Mouse (Mus musculus) ES-E14 (cell line): ENCODE measurements around the gene Ccdc66. TPM values are rescaled to one million over a fixed set of nuclear protein-coding genes. Genes with fewer than 3 reads are reported as not detected.

Experiments used
- DNase-seq: peaks from one replicate; pipeline ENCODE4 v3.0.0-alpha.2; 2013; ENCODE audit warnings: low read depth, low spot score
- H3K27ac ChIP-seq: 2 replicates; pipeline ENCODE4 v1.5.1; 2012; ENCODE audit warnings: low read depth, mild to moderate bottlenecking, low read length, moderate library complexity, mixed read lengths; ENCODE audit not compliant: poor library complexity, insufficient read depth, severe bottlenecking
- H3K36me3 ChIP-seq: 2 replicates; pipeline ENCODE4 v1.6.1; 2012; ENCODE audit warnings: mild to moderate bottlenecking, low read length, moderate library complexity, mixed read lengths; ENCODE audit not compliant: control insufficient read depth, poor library complexity, insufficient read depth, severe bottlenecking
- H3K4me1 ChIP-seq, 2 experiments: fragments of 150-350 bp in 1 of 2; sonication (generic) in 1 of 2; 2 replicates each; pipeline ENCODE4 v1.6.1; 2012; ENCODE audit warnings: low read length in 2 of 2, mild to moderate bottlenecking in 1 of 2, mixed read lengths in 1 of 2; ENCODE audit not compliant: control insufficient read depth in 2 of 2, insufficient read depth in 2 of 2, poor library complexity in 1 of 2
- H3K4me3 ChIP-seq, 2 experiments: fragments of 150-350 bp in 1 of 2; sonication (generic) in 1 of 2; 2 replicates each; pipeline ENCODE4 v1.5.1; 2012; ENCODE audit warnings: low read length in 2 of 2, low read depth in 1 of 2, mild to moderate bottlenecking in 1 of 2, mixed read lengths in 1 of 2; ENCODE audit not compliant: insufficient read depth in 1 of 2, poor library complexity in 1 of 2, severe bottlenecking in 1 of 2
- H3K9ac ChIP-seq: 2 replicates; pipeline ENCODE4 v1.6.1; 2012; ENCODE audit warnings: low read depth, mild to moderate bottlenecking, low read length, mixed read lengths; ENCODE audit not compliant: poor library complexity, insufficient read depth, severe bottlenecking
- H3K9me3 ChIP-seq: fragments of 150-350 bp; sonication (generic); 2 replicates; pipeline ENCODE4 v1.6.1; 2012; ENCODE audit warnings: low read depth, mild to moderate bottlenecking, low read length; ENCODE audit not compliant: control insufficient read depth, insufficient read depth
- CHD2 ChIP-seq: IDR thresholded peaks from 2 replicates; pipeline ENCODE4 v1.6.1; 2014; ENCODE audit warnings: mild to moderate bottlenecking, low read depth, low read length, inconsistent platforms
- HCFC1 ChIP-seq: IDR thresholded peaks from 2 replicates; pipeline ENCODE4 v1.6.1; 2012; ENCODE audit warnings: low read length, inconsistent platforms, borderline replicate concordance; ENCODE audit not compliant: insufficient read depth
- MAFK ChIP-seq: IDR thresholded peaks from 2 replicates; pipeline ENCODE4 v1.6.1; 2014; ENCODE audit warnings: mild to moderate bottlenecking, low read depth, low read length, inconsistent platforms; ENCODE audit not compliant: insufficient read depth
- ZC3H11A ChIP-seq: IDR thresholded peaks from 2 replicates; pipeline ENCODE4 v1.6.1; 2012; ENCODE audit warnings: low read depth, mild to moderate bottlenecking, inconsistent platforms, low read length, borderline replicate concordance
- ZNF384 ChIP-seq: IDR thresholded peaks from 2 replicates; pipeline ENCODE4 v1.6.1; 2012; ENCODE audit warnings: low read depth, low read length, inconsistent platforms
- in situ Hi-C, 2 experiments: fragments of 600-800 bp; cut with MboI; formaldehyde crosslinking; loops; one replicate each; pipeline ENCODE4 v1.15.1; 2025; ENCODE audit warnings: low sequenced_read_pairs in 2 of 2, inconsistent platforms in 1 of 2; ENCODE audit not compliant: unreplicated experiment in 2 of 2
- total RNA-seq: library from RNA; depleted of rRNA; stranded (reverse); fragments of 300-350 nt; gene quantifications from 2 replicates; pipeline ENCODE4 v1.2.3, GENCODE M21; 2012

Gene Ccdc66
- total RNA-seq, 1 experiment = 12.7 TPM

GRCm38 (mm10) chr14:27508644-27509301 lies 513 bp upstream of the Ccdc66 start:
- Histone ChIP-seq H3K27ac (no peak overlapping the region), H3K36me3 (no peaks in the 10 kb centered on the region), H3K9me3 (no peaks in the 10 kb centered on the region), H3K4me1 (no peaks in the 10 kb centered on the region; a peak in 2 of 4 replicates), H3K9ac (peak overlapping the region; percentile 54), H3K4me3 (peak overlapping the region; percentile 87 to 95)
- TF ChIP-seq CHD2 (no peak), HCFC1 (no peak), ZNF384 (no peak), MAFK (no peak), ZC3H11A (no peak)
- no peak for DNase-seq
- in situ Hi-C loops = no loop called here

- Histone ChIP-seq H3K36me3 (peaks cover 9% of the 10 kb centered on the region), H3K27ac (no peak overlapping the region), H3K4me1 (peaks cover 0 to 2% of the 10 kb centered on the region in 2 experiments; a peak in 1 of 4 replicates), H3K9me3 (no peaks in the 10 kb centered on the region), H3K4me3 (no peak overlapping the region), H3K9ac (no peak overlapping the region)
- in situ Hi-C loops = no loop called here
- no peak for DNase-seq
- no peak for TF ChIP-seq HCFC1
- TF ChIP-seq ZNF384 = no peak
- TF ChIP-seq ZC3H11A = no peak
- no peak for TF ChIP-seq CHD2
- TF ChIP-seq MAFK = no peak
Observed at GRCm38 (mm10) chr14:27501096-27501495, 7.2 kb downstream of the Ccdc66 start.

- no peak overlapping the region for H3K9ac ChIP-seq
- H3K36me3 ChIP-seq = peaks cover 26% of the 10 kb centered on the region
- peak; percentile 21 for DNase-seq
- no peaks in the 10 kb centered on the region for H3K4me1 ChIP-seq
- no peak for TF ChIP-seq ZC3H11A
- no peak for TF ChIP-seq CHD2
- TF ChIP-seq ZNF384 = no peak
- no peak for TF ChIP-seq MAFK
- no peak for TF ChIP-seq HCFC1
- in situ Hi-C loops = no loop called here
- H3K9me3 ChIP-seq = no peaks in the 10 kb centered on the region
- H3K4me3 ChIP-seq = no peak overlapping the region
- no peak overlapping the region for H3K27ac ChIP-seq
Observed at GRCm38 (mm10) chr14:27493516-27493915, 14.7 kb downstream of the Ccdc66 start.

GRCm38 (mm10) chr14:27491399-27491798 lies 16.9 kb downstream of the Ccdc66 start:
- H3K9ac ChIP-seq = no peak overlapping the region
- TF ChIP-seq ZNF384 (no peak), MAFK (no peak), CHD2 (no peak), ZC3H11A (no peak), HCFC1 (no peak)
- in situ Hi-C loops = no loop called here
- no peaks in the 10 kb centered on the region for H3K4me1 ChIP-seq
- no peaks in the 10 kb centered on the region for H3K9me3 ChIP-seq
- H3K4me3 ChIP-seq = no peak overlapping the region
- peaks cover 26% of the 10 kb centered on the region for H3K36me3 ChIP-seq
- DNase-seq = no peak
- no peak overlapping the region for H3K27ac ChIP-seq

GRCm38 (mm10) chr14:27446963-27447362 lies 61.3 kb downstream of the Ccdc66 start:
- Histone ChIP-seq H3K4me3 (no peak overlapping the region), H3K4me1 (no peaks in the 10 kb centered on the region), H3K36me3 (peaks cover 12% of the 10 kb centered on the region), H3K27ac (no peak overlapping the region), H3K9ac (no peak overlapping the region), H3K9me3 (no peaks in the 10 kb centered on the region)
- DNase-seq = no peak
- no peak for TF ChIP-seq ZC3H11A
- no peak for TF ChIP-seq CHD2
- no peak for TF ChIP-seq MAFK
- TF ChIP-seq ZNF384 = no peak
- no peak for TF ChIP-seq HCFC1
- in situ Hi-C loops = no loop called here
